Mouse (Mus musculus) kidney, embryonic 14.5 days (tissue): ENCODE results near the gene Fam160a2. TPM values are rescaled to one million over a fixed set of nuclear protein-coding genes. Genes with fewer than 3 reads are reported as not detected.
"Not testable (repeated sequence)": the region's sequence is repeated elsewhere in the genome, so short reads cannot be mapped to it uniquely, and the experiment has no call there.

Experiments
- ATAC-seq: fragments of 200-750 bp; cut with Nextera tagmentation; 2 replicates; pipeline ENCODE4 v1.8.0; 2017; ENCODE audit warnings: moderate number of reproducible peaks, mild to moderate bottlenecking, moderate TSS enrichment, moderate library complexity; ENCODE audit not compliant: low FRiP score, low TSS enrichment
- H3K27ac ChIP-seq: fragments of 300-500 bp; sonication (generic); 2 replicates; pipeline ENCODE4 v1.5.1; 2014; ENCODE audit warnings: low read depth, mild to moderate bottlenecking, low read length, moderate library complexity, mixed read lengths
- H3K27me3 ChIP-seq: fragments of 300-500 bp; sonication (generic); 2 replicates; pipeline ENCODE4 v1.6.1; 2014; ENCODE audit warnings: mild to moderate bottlenecking, low read length; ENCODE audit not compliant: control insufficient read depth, insufficient read depth
- H3K36me3 ChIP-seq: fragments of 300-500 bp; sonication (generic); 2 replicates; pipeline ENCODE4 v1.6.1; 2014; ENCODE audit warnings: low read length, mixed read lengths; ENCODE audit not compliant: control insufficient read depth, insufficient read depth
- H3K4me1 ChIP-seq: fragments of 300-500 bp; sonication (generic); 2 replicates; pipeline ENCODE4 v1.6.1; 2014; ENCODE audit warnings: low read length, mixed read lengths; ENCODE audit not compliant: control insufficient read depth, insufficient read depth
- H3K4me2 ChIP-seq: fragments of 300-500 bp; sonication (generic); replicated peaks from 2 replicates; pipeline ENCODE4 v1.6.1; 2014; ENCODE audit warnings: low read depth, mild to moderate bottlenecking, low read length
- H3K4me3 ChIP-seq: fragments of 300-500 bp; sonication (generic); 2 replicates; pipeline ENCODE4 v1.5.1; 2014; ENCODE audit warnings: mild to moderate bottlenecking, low read length
- H3K9ac ChIP-seq: fragments of 300-500 bp; sonication (generic); 2 replicates; pipeline ENCODE4 v1.6.1; 2014; ENCODE audit warnings: low read depth, mild to moderate bottlenecking, low read length, moderate library complexity
- H3K9me3 ChIP-seq: fragments of 300-500 bp; sonication (generic); 2 replicates; pipeline ENCODE4 v1.6.1; 2016; ENCODE audit warnings: low read length; ENCODE audit not compliant: control insufficient read depth
- WGBS: fragments of 180-500 bp; shearing (Covaris S2); extraction: QIAGEN DNeasy Blood & Tissue Kit; methylation state at CpG from one replicate; pipeline ENCODE4 v1.1.7; 2014; 5-methylcytosine and 5-hydroxymethylcytosine counted together
- polyA plus RNA-seq: library from polyadenylated mRNA; unstranded; fragments of >200 nt; fragmentation: Nextera tagmentation; extraction: Ambion mirVana; gene quantifications from 2 replicates; pipeline ENCODE4 v1.2.1, GENCODE M21; 2014

Fam160a2 gene
- polyA plus RNA-seq, 1 experiment from 2014 or later, result 43.6 TPM

- H3K4me3 ChIP-seq, result no peak overlapping the region
- H3K9me3 ChIP-seq, result no peaks in the 10 kb centered on the region
- no peak overlapping the region for H3K4me2 ChIP-seq
- no peaks in the 10 kb centered on the region for H3K4me1 ChIP-seq
- WGBS, result 95% methylated on average over 4 of the region's 4 CpGs
- H3K27ac ChIP-seq, result no peak overlapping the region
- no peak overlapping the region for H3K9ac ChIP-seq
- H3K36me3 ChIP-seq, result peaks cover 32% of the 10 kb centered on the region
- no peaks in the 10 kb centered on the region for H3K27me3 ChIP-seq
- no peak for ATAC-seq
Measured at GRCm38 (mm10) chr7:105373509-105373908, 26.3 kb downstream of the Fam160a2 start.

DNA sequence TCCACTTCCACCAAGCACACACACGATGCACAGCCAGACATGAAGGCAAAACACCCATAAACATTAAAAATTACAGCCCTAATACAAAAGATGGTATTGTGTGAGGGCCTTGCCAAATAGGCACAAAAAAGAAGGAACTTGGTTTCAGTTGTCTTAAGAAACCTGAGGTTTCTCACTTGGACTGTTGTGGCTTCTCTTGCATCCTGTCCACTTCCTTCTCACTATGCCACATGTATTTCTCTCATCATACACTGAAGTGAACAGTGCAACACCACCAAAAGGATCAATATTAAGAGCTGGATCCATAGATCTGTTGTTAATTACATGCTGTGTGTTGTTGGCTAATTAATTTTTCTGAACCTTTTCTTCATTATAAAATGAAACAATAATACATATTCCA is 26.9 kb downstream of the Fam160a2 start:
- no peaks in the 10 kb centered on the region for H3K9me3 ChIP-seq
- WGBS, result 81% methylated on average over 1 of the region's 1 CpGs
- no peak overlapping the region for H3K4me3 ChIP-seq
- no peak overlapping the region for H3K4me2 ChIP-seq
- no peak for ATAC-seq
- no peak overlapping the region for H3K9ac ChIP-seq
- H3K36me3 ChIP-seq, result peaks cover 26% of the 10 kb centered on the region
- H3K4me1 ChIP-seq, result no peaks in the 10 kb centered on the region
- H3K27me3 ChIP-seq, result no peaks in the 10 kb centered on the region
- no peak overlapping the region for H3K27ac ChIP-seq

DNA sequence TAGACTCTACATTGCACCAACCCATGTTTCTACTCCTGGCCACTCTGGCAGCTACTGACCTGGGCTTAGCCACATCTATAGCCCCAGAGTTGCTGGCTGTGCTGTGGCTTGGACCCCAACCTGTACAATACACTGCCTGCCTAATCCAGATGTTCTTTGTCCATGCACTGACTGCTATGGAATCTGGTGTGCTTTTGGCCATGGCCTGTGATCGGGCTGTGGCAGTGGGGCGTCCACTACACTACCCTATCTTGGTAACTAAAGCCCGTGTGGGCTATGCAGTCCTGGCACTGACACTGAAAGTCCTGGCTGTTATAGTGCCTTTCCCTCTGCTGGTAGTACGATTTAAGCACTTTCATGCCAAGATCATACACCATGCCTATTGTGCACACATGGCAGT is 31.3 kb downstream of the Fam160a2 start:
- ATAC-seq, result no peak
- Histone ChIP-seq H3K4me2 (no peak overlapping the region), H3K27ac (no peak overlapping the region), H3K9ac (no peak overlapping the region), H3K4me3 (no peak overlapping the region), H3K36me3 (peaks cover 7% of the 10 kb centered on the region; the same call in 1 of the 2 replicates), H3K4me1 (no peaks in the 10 kb centered on the region), H3K9me3 (no peaks in the 10 kb centered on the region), H3K27me3 (no peaks in the 10 kb centered on the region)
- whole genome bisulfite sequencing, result 93% methylated on average over 4 of the region's 4 CpGs

GRCm38 (mm10) chr7:105367930-105368329 is 31.9 kb downstream of the Fam160a2 start, which contains the start of gene Olfr692:
Gene Olfr692, plus strand, starts transcription at chr7:105368230.
- H3K4me3 ChIP-seq, result no peak within 1 kb of the TSS
- ATAC-seq, result no peak
- H3K4me1 ChIP-seq, result no peaks in the 10 kb centered on the region
- no peaks in the 10 kb centered on the region for H3K27me3 ChIP-seq
- H3K9ac ChIP-seq, result no peak within 1 kb of the TSS
- H3K9me3 ChIP-seq, result no peaks in the 10 kb centered on the region
- peaks cover 5% of the 10 kb centered on the region; the same call in 1 of the 2 replicates for H3K36me3 ChIP-seq
- no peak within 1 kb of the TSS for H3K4me2 ChIP-seq
- WGBS, result 83% methylated on average over 1 of the region's 1 CpGs
- H3K27ac ChIP-seq, result no peak within 1 kb of the TSS

DNA sequence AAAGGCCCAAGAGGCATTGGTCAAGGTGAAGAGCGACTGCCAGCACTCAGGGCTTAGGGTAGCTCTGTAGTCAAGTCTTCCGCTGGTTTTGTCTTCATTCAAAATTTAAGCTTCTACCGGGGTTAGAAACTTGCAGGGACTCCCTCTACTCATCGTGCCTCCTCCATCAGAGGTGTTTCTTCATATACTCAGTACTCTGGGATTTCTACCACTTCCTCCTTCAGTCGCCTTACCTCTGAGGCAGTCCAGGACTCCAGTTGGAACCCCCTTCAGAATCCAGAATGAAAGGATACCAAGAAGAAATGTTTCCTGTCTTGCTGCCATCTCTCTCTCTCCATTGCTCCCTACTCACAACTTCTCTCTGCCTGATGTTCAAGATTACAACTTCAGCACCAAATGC is 32.6 kb downstream of the Fam160a2 start:
- no peak for ATAC-seq
- no peaks in the 10 kb centered on the region for H3K9me3 ChIP-seq
- WGBS, result 90% methylated on average over 5 of the region's 5 CpGs
- no peaks in the 10 kb centered on the region for H3K4me1 ChIP-seq
- H3K36me3 ChIP-seq, result 0 out of 2 replicates have a peak, but pooled peaks cover 2% of the 10 kb centered on the region
- no peak overlapping the region for H3K4me2 ChIP-seq
- H3K9ac ChIP-seq, result no peak overlapping the region
- no peaks in the 10 kb centered on the region for H3K27me3 ChIP-seq
- no peak overlapping the region for H3K4me3 ChIP-seq
- H3K27ac ChIP-seq, result no peak overlapping the region

GRCm38 (mm10) chr7:105361713-105362112 is 38.1 kb downstream of the Fam160a2 start:
- WGBS, result 81% methylated on average over 2 of the region's 2 CpGs
- H3K27me3 ChIP-seq, result no peaks in the 10 kb centered on the region
- no peaks in the 10 kb centered on the region for H3K36me3 ChIP-seq
- H3K4me3 ChIP-seq, result no peak overlapping the region
- no peak overlapping the region for H3K4me2 ChIP-seq
- no peak overlapping the region for H3K9ac ChIP-seq
- ATAC-seq, result no peak
- H3K27ac ChIP-seq, result no peak overlapping the region
- no peaks in the 10 kb centered on the region for H3K9me3 ChIP-seq
- H3K4me1 ChIP-seq, result no peaks in the 10 kb centered on the region

DNA sequence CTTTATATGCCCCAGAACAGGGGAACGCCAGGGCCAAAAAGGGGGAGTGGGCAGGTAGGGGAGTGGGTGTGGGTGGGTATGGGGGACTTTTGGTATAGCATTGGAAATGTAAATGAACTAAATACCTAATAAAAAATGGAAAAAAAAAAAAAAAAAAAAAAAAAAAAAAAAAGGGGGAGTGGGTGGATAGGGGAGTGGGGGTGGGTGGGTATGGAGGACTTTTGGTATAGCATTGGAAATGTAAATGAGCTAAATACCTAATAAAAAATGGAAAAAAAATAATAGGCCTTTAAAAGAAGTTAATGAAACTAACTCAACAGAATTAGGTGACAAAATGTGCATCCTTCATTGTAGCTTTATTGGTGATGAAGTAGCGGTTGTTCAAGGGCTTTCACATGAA is 43.4 kb downstream of the Fam160a2 start:
- not testable (repeated sequence) for H3K27me3 ChIP-seq, H3K9ac ChIP-seq, H3K4me2 ChIP-seq, H3K36me3 ChIP-seq, H3K9me3 ChIP-seq, H3K4me3 ChIP-seq, H3K27ac ChIP-seq, H3K4me1 ChIP-seq, ATAC-seq
- WGBS, result 97% methylated on average over 1 of the region's 2 CpGs

GRCm38 (mm10) chr7:105356064-105356463 is 43.8 kb downstream of the Fam160a2 start:
- no CpG with 5 or more reads among the region's 5 CpGs for WGBS
- not testable (repeated sequence) for H3K36me3 ChIP-seq, H3K4me1 ChIP-seq, H3K9me3 ChIP-seq, H3K27me3 ChIP-seq, H3K9ac ChIP-seq, H3K27ac ChIP-seq, ATAC-seq, H3K4me3 ChIP-seq, H3K4me2 ChIP-seq

- H3K4me1 ChIP-seq, result no peaks in the 10 kb centered on the region
- H3K9ac ChIP-seq, result no peak overlapping the region
- no peaks in the 10 kb centered on the region for H3K36me3 ChIP-seq
- H3K4me2 ChIP-seq, result no peak overlapping the region
- no peak overlapping the region for H3K27ac ChIP-seq
- ATAC-seq, result no peak
- H3K9me3 ChIP-seq, result no peaks in the 10 kb centered on the region
- H3K27me3 ChIP-seq, result no peaks in the 10 kb centered on the region
- WGBS, result 77% methylated on average over 2 of the region's 2 CpGs
- H3K4me3 ChIP-seq, result no peak overlapping the region
Measured at GRCm38 (mm10) chr7:105342752-105343151, 57.1 kb downstream of the Fam160a2 start.
